Mouse (Mus musculus) hindbrain, embryonic 16.5 days (tissue): ENCODE measurements around the gene Zw10. TPM values are rescaled to one million over a fixed set of nuclear protein-coding genes. Genes with fewer than 3 reads are reported as not detected.

Experiments used
- ATAC-seq: fragments of 200-750 bp; cut with Nextera tagmentation; 2 replicates; pipeline ENCODE4 v1.8.0; 2017; ENCODE audit warnings: moderate TSS enrichment, moderate library complexity
- H3K27ac ChIP-seq: fragments of 300-500 bp; sonication (generic); 2 replicates; pipeline ENCODE4 v1.5.1; 2014; ENCODE audit warnings: low read depth, mild to moderate bottlenecking, control low read depth, low read length, moderate library complexity
- H3K27me3 ChIP-seq: fragments of 300-500 bp; sonication (generic); replicated peaks from 2 replicates; pipeline ENCODE4 v1.6.1; 2014; ENCODE audit warnings: low read length; ENCODE audit not compliant: control insufficient read depth, insufficient read depth
- H3K36me3 ChIP-seq: fragments of 300-500 bp; sonication (generic); 2 replicates; pipeline ENCODE4 v1.6.1; 2014; ENCODE audit warnings: mild to moderate bottlenecking, low read length, moderate library complexity, mixed read lengths; ENCODE audit not compliant: control insufficient read depth, insufficient read depth
- H3K4me1 ChIP-seq: fragments of 300-500 bp; sonication (generic); 2 replicates; pipeline ENCODE4 v1.6.1; 2014; ENCODE audit warnings: low read depth, low read length; ENCODE audit not compliant: control insufficient read depth, insufficient read depth
- H3K4me2 ChIP-seq: fragments of 300-500 bp; sonication (generic); 2 replicates; pipeline ENCODE4 v1.6.1; 2014; ENCODE audit warnings: mild to moderate bottlenecking, low read length, control low read depth, moderate library complexity
- H3K4me3 ChIP-seq: fragments of 300-500 bp; sonication (generic); 2 replicates; pipeline ENCODE4 v1.5.1; 2014; ENCODE audit warnings: mild to moderate bottlenecking, low read length, control low read depth, moderate library complexity
- H3K9ac ChIP-seq: fragments of 300-500 bp; sonication (generic); 2 replicates; pipeline ENCODE4 v1.6.1; 2014; ENCODE audit warnings: low read depth, mild to moderate bottlenecking, control low read depth, low read length, moderate library complexity
- H3K9me3 ChIP-seq: fragments of 300-500 bp; sonication (generic); 2 replicates; pipeline ENCODE4 v1.6.1; 2014; ENCODE audit warnings: mild to moderate bottlenecking, low read length, moderate library complexity; ENCODE audit not compliant: control insufficient read depth
- WGBS: fragments of 180-500 bp; shearing (Covaris S2); extraction: QIAGEN DNeasy Blood & Tissue Kit; methylation state at CpG from one replicate; pipeline ENCODE4 v1.1.7; 2014; 5-methylcytosine and 5-hydroxymethylcytosine counted together
- polyA plus RNA-seq: library from polyadenylated mRNA; unstranded; fragments of >200 nt; fragmentation: Nextera tagmentation; extraction: Ambion mirVana; gene quantifications from 2 replicates; pipeline ENCODE4 v1.2.1, GENCODE M21; 2015

Gene Zw10
- polyA plus RNA-seq, 1 experiment from 2014 or later: 22.9 TPM

GRCm38 (mm10) chr9:49118271-49118825 lies 62.9 kb downstream of the Zw10 start:
- no peak overlapping the region for H3K4me3 ChIP-seq
- no peaks in the 10 kb centered on the region for H3K4me1 ChIP-seq
- H3K27ac ChIP-seq: no peak overlapping the region
- 39% methylated on average over 3 of the region's 3 CpGs for WGBS
- no peaks in the 10 kb centered on the region for H3K9me3 ChIP-seq
- no peaks in the 10 kb centered on the region for H3K27me3 ChIP-seq
- no peak overlapping the region for H3K9ac ChIP-seq
- H3K4me2 ChIP-seq: no peak overlapping the region
- no peak for ATAC-seq
- no peaks in the 10 kb centered on the region for H3K36me3 ChIP-seq

GRCm38 (mm10) chr9:49119759-49120158 lies 64.3 kb downstream of the Zw10 start:
- no peak for ATAC-seq
- H3K4me2 ChIP-seq: no peak overlapping the region
- no peaks in the 10 kb centered on the region for H3K4me1 ChIP-seq
- no peaks in the 10 kb centered on the region for H3K27me3 ChIP-seq
- H3K9ac ChIP-seq: no peak overlapping the region
- no peaks in the 10 kb centered on the region for H3K9me3 ChIP-seq
- no peak overlapping the region for H3K27ac ChIP-seq
- H3K4me3 ChIP-seq: no peak overlapping the region
- WGBS: 76% methylated on average over 4 of the region's 4 CpGs
- H3K36me3 ChIP-seq: no peaks in the 10 kb centered on the region

- H3K4me3 ChIP-seq: no peak overlapping the region
- WGBS: 63% methylated on average over 7 of the region's 7 CpGs
- H3K27ac ChIP-seq: no peak overlapping the region
- H3K4me1 ChIP-seq: no peaks in the 10 kb centered on the region
- no peaks in the 10 kb centered on the region for H3K36me3 ChIP-seq
- no peak for ATAC-seq
- H3K27me3 ChIP-seq: no peaks in the 10 kb centered on the region
- no peak overlapping the region for H3K4me2 ChIP-seq
- no peaks in the 10 kb centered on the region for H3K9me3 ChIP-seq
- H3K9ac ChIP-seq: no peak overlapping the region
Measured at GRCm38 (mm10) chr9:49125706-49126105, 70.3 kb downstream of the Zw10 start.

Other genes with a start within 250 kb of the Zw10 start
- gene Zbtb16, start 219.4 kb upstream of the Zw10 start, polyA plus RNA-seq: 8.3 and 8.4 TPM in 2 replicates
- gene Htr3a, start 144.5 kb upstream of the Zw10 start, polyA plus RNA-seq: 1.5 and 1.7 TPM in 2 replicates
- gene Htr3b, start 90.6 kb upstream of the Zw10 start, polyA plus RNA-seq: 0.40 and 0.60 TPM in 2 replicates
- gene Usp28, start 70.2 kb upstream of the Zw10 start, polyA plus RNA-seq: 33.0 and 34.1 TPM in 2 replicates
- gene Tmprss5, start 25.6 kb downstream of the Zw10 start, polyA plus RNA-seq: 1.4 and 1.5 TPM in 2 replicates
- gene Gm4894, start 194.9 kb downstream of the Zw10 start, polyA plus RNA-seq: not detected in 2 replicates